Mouse (Mus musculus) heart, adult 9 months (tissue): Measurements from ENCODE around the gene Rabggta.

Source experiments
- DNase-seq, 2 experiments: peaks; one replicate each; pipeline ENCODE4 v3.0.0; 2022; ENCODE audit warnings: low spot score in 2 of 2

Rabggta gene

DNA sequence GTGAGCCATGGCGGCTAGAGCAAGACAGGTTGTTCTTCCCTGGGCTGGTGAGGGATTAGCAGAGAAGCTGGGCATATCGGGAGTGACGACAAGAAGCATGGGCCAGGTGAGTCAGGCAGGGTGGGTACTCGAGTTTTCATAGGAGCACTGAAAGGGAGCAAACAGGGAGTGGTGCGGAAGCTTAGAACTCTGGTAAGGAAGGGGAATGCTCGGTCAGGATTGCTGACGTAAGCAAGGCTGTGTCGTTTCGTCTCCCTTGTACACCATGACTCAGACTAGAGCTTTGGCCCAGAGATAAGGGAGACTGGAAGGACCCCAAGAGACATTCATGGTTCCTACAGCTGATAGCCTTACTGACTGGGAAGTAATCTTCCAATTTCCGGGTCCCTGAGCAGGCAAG is 11.8 kb upstream of the Rabggta start:
- DNase-seq, result no peak

DNA sequence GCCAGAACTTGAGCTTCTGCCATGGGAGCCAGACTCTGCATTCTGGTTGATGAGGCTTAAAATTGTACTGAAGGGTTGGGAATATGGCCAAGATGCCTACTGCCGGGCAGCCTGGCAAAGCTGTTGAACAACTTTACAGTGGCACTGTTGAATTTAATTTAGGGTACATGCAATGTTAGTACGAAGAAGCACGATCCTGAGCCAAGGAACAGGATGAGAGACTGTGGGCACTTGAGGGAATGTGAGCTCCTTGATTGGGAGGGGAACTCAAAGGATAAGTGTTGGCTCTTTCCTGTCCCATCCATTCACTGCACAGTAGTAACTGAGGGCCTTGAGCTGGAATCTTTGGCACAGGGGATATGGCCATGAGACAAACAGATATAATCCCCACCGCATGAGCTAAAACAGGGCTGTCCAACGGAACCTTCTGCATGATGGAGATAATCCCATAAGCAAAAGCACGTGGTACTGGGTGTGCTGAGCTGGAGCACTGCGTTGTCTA is 8.5 kb upstream of the Rabggta start:
- DNase-seq, result no peak

DNA sequence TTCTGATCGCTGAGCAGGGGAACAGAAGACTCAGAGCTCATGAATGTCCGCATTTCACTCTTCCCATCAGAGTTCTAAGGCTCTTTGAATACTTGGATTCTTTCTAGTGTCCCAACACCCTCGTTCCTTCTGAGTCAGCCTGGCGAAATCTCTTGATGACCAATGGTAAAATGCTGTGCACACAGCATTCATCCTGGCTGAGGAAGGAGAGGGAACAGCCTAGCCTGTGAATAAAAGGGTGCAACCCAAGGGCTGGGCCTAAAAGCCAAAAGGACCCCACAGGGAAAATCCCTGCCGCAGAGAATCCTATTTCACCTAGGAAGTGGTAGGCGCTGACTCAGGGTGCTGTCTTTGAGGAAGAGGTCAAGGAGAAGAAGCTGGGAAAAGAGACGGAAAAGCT is 8.1 kb upstream of the Rabggta start:
- no peak for DNase-seq

DNA sequence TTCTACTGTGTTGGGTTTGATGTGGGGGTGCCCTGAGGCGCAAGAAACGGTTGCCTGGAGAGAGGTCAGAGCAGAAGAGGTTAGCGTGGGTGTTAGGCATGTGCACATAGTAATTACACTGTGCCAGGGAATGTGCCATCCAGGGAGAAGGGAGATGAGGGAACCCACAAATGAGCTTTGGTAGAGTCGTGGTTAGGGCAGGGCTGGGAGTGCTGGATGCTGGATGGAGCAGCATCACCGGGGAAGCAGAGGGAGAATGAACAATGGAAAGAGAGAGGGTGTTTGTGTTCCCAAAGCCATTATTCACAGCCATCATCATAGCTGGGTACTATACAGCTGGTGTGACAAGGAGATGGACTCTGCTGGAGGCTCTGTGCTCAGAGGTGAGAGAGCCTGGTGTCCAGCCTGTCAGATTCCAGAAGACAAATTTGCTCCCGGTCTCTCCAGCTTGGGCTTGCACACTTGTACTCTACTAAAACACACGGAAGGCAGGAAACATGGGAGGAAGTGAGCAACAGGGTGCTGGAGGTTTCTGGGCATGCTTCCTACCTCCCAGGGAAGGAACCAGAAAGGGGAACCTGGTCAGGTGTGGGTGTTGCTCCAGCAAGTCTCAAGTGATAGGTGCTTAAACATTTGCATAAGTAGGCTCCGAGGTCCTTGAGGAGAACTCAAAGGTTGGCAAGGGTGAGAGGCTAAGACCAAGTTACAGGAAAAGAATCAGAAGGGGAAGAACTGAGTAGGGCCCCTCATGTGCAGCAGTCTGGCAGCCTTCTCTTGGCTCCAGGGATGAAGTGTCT is 6.0 kb upstream of the Rabggta start:
- DNase-seq, result no peak

DNA sequence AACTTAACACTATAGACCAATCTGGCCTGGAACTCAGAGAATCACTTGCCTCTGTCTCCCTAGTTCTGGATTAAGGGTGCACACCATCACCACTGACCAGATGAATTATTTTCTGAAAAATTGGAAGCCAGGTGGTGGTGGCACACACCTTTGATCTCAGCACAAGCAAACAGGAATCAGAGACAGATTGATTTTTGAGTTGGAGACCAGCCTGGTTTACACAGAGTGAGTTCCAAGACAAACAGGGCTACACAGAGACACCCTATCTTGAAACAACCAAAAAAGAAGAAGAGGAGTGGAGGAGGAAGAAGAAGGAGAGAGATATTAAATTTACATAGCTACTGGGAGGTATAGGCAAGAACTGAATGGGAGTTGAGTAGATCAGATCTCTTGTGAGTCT is 4.2 kb upstream of the Rabggta start:
- DNase-seq, result no peak

DNA sequence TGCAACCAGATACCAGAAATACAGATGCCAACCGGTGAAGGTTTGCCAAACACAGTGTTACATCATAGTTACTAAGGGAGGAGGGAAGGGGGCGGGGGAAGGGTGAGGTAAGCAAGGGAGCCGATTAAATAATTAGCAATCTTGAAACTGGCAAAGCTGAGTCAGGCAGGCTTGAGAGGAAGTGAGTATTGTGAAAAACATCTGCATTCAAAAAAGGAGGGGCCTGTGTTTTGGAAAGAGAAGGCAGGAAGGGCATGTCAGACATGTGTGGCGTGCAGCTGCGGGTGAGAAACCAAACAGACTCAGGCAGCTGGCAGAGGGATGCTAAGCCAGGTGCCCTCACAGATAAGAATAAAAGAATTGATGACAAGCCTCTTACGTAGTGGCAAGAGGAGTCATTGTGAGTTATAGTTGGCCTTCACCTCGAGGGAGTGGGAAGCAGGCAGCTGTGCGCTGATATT is 2.4 kb upstream of the Rabggta start:
- peak; percentile 68 to 75 for DNase-seq

DNA sequence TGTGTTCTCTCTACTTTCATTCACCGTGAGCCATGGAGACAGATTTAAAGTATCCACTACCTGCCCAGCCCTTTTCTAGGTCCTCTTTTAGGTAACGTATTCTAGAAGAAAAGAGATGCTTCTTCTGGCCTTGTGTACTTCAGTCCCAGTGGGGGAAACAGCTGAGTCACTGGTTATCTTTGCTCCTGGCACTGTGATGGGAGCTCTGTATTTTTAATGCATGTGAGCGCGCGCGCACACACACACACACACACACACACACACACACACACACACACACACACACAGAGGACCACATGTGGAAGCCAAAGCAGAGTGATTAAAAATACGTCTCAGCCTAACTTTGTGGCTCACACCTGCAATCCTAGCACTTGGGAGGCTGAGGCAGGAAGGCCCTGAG is 1.4 kb upstream of the Rabggta start:
- DNase-seq, result no peak

DNA sequence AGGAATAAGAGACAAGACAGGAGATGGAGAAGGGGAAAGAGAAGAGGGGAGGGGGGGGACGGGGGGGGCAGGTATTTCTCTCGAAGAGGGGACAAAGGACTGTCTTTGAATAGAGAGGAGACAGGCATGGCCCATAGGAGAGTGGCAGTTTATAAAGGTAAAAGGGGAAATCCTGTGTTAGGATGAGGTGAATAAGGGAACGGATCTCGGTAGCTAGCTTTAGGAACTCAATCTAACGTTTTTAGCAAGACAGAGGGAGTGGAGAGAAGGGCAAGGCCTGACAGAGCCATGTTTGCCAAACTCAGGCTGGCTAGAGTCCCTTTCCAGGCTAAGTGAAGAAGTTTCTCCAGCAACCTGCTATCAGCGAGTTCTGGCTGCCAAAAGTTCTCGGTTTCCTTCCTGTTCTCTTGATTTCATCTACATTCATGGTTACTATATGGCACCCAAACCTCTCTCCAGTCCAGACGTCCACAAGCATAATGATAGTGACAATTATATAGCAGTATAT is 429 bp upstream of the Rabggta start:
- DNase-seq, result no peak

DNA sequence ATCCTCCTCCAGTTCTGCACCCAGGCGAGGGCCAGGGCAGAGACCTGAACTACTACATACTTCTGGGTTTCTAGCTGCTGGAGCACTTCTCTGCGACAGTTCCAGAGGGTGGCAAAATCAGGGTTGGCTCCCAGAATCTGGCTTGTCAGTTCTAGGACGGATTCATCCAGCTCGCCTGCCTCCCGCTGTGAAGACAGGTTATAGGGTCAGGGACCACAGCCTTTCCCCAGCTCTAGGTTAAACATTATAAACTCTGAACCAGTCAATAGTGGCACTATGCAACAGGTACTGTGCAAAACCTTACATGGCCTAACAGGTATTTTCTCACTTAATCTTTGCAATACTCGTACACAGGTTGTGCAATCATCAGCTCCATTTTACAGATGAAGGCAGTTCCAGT is 987 bp downstream of the Rabggta start:
- no peak for DNase-seq

DNA sequence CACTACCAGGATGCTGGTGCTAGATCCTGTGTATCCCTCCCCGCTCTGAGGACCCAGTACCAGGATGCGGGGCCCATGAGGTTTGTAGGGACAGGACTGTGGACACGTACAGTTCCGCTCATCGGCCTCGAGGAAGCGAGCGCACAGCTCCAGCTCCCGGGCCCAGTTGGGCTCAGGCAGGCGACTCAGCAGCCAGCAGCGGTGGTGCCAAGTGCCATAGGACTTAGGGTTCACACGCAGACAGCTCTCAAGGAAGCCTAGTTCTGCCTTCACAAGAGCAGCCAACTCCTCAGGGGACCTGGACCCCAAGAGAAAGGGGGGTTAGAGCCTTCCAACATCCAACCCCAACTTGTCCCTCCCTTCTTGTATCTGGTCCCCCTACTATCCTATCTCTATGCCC is 1.4 kb downstream of the Rabggta start:
- DNase-seq, result no peak

DNA sequence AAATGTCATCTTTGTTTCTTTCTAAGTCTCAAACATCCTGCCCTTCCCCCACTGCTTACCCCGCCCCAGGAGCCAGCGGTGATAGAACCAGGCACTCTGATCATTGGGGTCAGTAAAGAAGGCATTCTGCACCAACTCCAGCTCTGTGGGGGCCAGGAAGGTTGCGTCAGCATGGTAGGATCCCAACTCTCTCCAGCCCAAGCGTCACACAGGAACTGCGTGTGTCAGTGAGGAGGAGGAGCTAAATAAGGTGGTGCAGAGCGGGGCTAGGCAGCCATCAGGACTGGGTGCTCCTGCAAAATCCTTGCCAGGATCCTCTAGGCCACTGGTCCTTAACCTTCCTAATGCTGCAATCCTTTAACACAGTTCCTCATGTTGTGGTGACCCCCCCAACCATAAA is 2.3 kb downstream of the Rabggta start:
- DNase-seq, result no peak

DNA sequence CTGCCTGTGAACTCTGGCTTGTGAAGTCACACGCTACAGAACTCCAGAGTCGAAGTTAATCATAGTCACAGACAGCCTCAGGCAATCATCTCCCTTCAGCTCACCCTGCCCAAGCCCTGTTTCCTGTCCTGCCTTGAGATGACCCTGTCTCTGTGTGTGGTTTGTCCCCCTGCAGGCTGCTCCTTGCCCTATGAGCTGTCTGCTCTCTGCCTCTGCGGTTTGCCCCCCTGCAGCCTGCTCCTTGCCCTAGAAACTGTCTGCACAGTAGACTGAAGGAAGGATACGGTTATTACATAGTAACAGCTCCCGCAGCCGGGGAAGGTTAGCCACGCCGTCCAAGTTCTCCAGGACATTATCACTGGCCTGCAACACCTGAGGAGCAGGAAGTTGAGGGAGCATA is 5.2 kb downstream of the Rabggta start:
- no peak for DNase-seq

DNA sequence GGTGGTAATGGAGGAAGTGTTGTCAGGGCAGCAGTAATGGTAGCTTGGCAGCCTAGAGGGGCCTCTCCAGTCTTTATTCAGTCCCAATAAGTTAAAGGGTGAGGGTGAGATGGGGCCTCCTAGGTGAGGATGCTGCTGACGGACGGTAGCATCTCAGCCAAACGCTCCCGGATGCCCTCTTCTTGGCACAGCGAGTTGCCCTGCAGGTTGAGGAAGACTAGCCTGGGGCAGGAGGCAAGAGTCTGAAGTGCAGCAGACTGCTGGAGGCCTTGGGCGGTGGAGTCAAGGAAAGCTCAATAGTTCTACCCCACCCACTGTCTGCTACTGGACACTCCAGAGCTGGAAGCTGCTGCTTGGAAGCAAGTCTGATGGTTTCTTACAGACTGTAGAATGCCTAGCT is 5.8 kb downstream of the Rabggta start:
- no peak for DNase-seq

DNA sequence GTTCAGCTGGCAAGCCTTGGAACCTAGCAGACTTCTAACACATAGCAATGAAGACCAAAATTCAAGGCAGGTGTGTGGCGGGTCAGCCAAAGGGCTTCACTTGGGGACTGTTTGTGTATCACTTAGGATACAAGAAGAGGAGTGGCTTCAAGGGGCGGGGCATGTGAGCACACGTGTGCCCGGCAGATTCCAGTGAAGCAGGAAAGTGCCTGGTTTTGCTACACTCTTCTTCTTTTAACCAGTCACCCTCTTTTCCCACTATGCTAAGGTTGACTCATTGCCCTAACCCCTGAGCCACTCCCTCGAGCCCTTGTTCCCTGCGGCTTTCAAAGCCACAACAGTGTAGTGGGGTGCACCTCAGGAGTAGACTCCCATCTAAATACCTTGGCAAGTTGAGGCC is 7.2 kb downstream of the Rabggta start:
- DNase-seq, result no peak

DNA sequence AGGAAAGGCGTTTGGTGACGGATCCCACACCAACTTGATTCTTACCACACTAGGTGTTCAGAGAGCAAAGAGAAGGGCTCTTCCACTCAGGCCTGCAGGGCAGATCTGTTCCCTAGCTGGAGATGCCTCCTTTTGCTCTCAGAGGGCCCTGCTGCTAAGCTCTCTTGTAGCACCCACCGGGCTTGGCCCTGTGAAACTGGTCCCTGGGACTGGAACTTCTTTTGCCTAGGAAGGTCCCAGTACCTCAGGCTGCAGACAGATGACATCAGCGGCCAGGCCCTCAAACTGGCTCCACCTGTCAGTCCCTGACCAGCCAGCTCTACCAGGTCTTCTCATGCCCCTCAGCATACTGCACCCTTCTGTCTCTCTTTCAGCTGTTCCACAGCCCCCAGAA is 8.3 kb downstream of the Rabggta start, which contains the start of gene Tgm1:
Gene Tgm1, minus strand, starts transcription at position 198 of the 394 bp plus-strand sequence.
- no peak for DNase-seq

DNA sequence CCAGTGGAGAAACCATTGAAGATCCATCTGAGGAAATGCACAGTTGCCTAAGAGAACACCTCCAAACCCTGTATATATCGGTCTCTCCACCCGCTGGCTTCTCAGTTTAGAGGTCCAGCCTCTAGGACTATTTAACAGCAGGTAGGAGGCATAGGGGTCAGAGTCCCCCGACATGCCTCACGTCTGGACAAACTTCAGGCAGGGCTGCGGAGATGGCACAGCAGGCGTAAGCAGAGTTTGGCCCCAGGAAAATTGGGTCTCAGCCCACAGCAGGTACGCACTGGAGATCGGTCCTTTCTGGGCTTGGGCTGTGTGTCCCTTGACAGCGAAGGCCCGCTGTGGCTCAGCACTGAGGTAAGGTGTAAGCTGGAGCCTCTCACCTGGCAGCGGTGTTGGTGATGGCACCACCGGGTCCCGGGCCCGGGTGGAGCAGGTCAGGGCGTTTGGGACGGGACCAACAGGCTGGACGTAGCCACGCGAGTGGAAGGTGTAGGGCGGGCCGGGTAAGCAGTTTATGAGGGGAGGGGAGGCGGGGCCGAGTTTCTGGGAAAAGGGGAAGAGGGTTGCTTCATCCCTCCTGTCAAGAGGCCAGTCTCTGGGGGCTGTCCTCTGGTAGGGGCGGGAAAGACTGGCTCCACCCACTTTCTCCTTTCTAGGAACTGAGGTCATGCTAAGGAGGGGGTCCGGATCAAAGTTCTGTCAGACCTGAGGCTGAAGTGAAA is 8.9 kb downstream of the Rabggta start:
- DNase-seq, result peak; percentile 40 to 43

DNA sequence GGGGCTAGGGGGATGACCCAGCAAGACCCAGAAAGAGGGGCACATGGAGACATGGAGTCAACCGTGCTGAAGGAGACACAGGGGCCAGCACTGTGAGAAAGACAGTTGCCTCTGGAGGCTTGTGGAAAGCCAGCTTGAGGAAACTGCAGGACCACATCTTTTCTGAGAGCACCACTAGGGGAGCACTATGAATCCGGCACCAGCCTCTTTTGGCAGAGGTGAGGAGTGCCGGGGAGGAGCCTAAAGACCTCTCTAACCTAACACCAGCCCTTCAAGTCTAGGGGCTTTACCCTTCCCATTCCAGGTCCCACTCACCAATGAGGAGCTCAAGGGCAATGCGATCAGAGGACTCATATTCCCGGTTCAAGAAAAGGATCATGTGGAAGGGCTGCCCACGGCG is 10.3 kb downstream of the Rabggta start:
- no peak for DNase-seq

DNA sequence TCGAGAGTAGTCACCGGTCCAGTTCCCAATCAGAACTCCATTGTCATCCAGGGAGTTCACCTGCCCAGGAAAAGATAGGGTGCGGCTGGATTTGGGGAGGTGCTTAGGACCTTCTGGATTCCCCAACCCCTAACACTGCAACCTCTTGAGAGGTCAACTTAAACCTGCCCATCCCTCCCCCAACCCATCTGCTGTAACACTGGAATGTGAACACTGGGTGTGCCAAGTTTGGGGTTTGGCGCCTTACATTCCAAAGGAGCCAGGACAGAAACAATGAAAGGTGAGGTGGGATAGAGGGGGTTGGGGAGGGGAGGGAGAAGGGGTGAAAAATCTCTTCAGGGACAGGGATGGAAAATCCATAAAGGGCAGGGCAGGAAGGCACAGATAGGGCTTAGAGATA is 12.6 kb downstream of the Rabggta start:
- DNase-seq, result no peak

DNA sequence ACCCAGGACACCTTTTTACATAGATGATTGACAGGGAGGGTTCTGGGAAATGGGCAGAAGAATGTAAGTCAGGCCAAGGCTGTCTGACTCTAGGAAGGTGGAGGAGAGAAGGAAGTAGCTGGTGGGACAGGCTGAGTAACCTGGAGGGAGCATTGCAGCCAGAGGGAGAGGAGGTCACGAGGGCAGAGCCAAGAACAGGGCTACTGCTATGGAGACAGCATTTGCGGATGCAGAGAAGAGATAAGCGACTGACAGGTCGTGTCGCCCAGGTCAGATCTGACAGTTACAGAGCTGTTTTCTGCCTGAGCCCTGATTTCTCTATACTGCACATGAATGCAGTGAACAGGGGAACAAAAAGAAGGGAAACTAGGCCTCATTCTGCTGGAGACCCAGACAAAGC is 14.7 kb downstream of the Rabggta start:
- DNase-seq, result no peak

DNA sequence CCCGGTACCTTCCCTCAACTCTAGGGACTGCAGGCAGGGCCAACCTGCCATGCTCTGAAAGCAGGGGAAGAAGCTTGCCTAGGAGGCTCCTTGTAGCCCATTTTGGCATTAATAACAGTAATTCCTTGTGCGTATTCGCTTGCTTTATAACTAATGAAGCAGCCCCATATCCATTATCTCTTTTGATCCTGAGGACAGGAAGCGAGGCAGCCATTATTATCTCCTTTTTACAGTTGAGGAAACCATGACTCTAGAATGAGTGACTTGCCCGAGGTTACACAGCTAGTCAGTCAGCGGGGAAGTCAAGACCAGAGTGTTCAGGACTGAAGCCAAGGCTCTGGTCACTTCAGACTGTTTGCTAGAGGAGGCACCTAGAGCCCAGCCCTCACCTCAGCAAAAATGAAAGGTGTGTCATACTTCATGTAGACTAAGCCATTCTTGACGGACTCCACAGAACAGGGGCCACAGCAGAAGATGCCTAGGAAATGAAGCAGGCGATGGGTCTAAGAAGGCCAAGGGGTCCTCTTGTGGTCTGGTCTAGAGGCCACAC is 15.9 kb downstream of the Rabggta start:
- no peak for DNase-seq

DNA sequence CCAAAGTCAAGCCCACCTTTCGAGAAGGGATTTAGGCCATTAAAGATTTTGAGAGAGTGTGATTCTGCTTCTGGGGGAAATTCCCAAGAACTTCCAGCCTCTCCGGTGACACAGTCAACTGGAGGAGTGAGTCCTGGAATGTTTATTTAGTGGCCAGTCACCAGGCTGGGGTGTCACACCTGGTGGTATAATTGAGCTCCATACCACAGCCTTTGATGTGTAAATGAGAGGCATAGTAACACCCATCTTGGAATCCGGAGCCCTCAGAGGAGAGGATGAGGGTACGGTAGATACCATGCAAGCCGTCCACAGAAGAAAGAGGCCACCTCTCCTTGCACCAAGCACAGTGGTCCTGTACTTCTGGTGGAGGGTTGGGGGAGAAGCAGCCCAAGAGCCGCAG is 19.3 kb downstream of the Rabggta start:
- DNase-seq, result no peak

DNA sequence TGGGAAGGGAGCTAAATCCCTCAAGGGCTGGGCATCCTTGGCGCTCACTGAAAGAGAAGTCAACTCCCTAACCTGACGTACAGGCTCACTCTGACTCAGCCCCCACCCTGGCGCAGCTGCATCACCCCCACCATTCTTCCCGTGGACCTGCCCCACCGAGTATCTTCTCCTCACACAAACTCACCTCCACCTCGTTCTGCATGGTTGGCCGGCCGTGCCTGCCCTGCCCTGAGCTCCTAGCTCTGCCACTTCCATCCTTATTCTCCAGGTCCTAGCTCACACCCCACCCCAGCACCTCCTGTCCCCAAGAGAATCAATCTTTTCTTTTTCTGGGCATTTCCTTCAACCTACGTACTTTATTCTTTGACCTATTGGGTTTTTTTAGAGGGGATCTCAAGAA is 20.9 kb downstream of the Rabggta start:
- DNase-seq, result no peak

DNA sequence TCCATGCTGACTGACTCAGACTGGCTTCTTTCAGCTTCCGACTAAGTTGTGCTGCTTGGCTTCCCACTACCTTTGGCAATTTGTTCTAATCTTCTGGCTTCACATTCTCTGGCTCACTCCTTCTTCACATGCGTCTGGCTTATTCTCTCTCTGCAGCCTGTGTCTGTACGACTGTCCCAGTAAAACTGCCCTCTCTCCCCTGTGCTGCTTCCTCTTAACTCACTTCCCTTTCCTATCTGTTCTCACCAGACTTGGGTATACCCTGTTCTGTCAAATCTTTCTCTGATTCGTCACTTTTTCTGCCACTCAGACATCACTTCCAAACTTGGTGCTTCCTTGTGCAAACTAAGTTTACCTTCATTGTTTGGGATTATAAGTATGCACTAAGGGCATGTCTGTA is 24.8 kb downstream of the Rabggta start:
- DNase-seq, result no peak
